Mouse (Mus musculus): ENCODE results near the gene Cox4i2.

DNA sequence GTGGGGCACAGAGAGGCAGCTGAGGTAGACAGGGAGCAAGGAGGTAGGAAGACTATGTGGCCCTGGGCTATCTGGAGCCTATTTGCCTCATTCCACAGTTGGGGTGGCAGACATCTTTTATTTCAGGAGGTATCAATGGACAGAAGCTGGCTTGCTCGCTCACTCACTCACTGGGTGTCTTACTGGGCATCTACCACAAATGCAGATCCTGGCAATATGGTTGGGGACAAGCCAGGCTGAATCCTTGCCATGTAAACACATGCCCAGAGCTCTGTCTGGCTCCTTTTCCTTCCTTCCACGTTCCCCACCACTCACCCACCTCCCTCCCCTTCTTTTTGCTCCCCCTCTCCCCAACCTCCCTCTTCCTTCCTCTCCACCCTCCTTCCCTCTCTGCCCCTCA, 3.5 kb downstream of the Cox4i2 start:
- TF ChIP-seq CTCF (IDR thresholded peaks at IDR 0.05; ENCODE audit: control insufficient read depth, insufficient read depth, insufficient replicate concordance, low read depth, low read length), result no peak
- TF ChIP-seq POLR2A (IDR thresholded peaks at IDR 0.05; ENCODE audit: control insufficient read depth, low read depth, low read length), result no peak
